Mouse (Mus musculus): Measurements from ENCODE around the gene Tppp.

DNA sequence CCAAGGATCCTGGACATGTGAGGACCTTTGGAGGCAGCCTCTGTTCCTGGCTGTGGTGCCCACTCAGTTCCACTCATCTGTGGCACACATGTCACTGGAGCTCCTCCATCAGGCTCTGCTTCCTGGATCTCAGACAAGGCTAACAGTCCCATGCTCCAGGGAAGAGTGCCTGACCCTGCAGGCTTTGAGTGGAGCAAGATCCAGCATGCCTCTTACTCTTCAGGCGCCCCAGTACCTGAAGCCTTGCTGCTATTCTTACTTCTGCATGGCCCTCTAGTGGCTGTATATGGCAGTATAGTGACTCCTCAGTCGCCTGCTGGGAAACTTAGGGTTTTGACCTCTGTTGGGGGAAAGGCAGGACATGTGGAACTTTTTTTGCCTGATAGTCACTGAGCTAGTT lies 17.0 kb downstream of the Tppp start:
- TF ChIP-seq CTCF (IDR thresholded peaks at IDR 0.05): peak; percentile 84
- TF ChIP-seq EP300 (IDR thresholded peaks at IDR 0.05): no peak
